Mouse (Mus musculus) heart, postnatal 0 days (tissue): ENCODE data around the gene A730049H05Rik.

Experiments
- CTCF ChIP-seq: IDR thresholded peaks from 2 replicates; pipeline ENCODE4 v1.5.1; 2016; ENCODE audit warnings: antibody characterized with exemption, control low read depth, low read depth
- EP300 ChIP-seq: IDR thresholded peaks from 2 replicates; pipeline ENCODE4 v1.6.1; 2016; ENCODE audit warnings: antibody characterized with exemption, low read depth

GRCm38 (mm10) chr6:92883131-92883900, 67.0 kb downstream of the A730049H05Rik start:
- no peak for TF ChIP-seq CTCF
- TF ChIP-seq EP300, result no peak
